Mouse (Mus musculus): ENCODE measurements at regions not wholly inside any gene's neighbourhood (a gene's known extent, or its start where the extent isn't known, plus 50 kb on each side); places are given as distances from the start of the nearest gene placed in this dataset.

DNA sequence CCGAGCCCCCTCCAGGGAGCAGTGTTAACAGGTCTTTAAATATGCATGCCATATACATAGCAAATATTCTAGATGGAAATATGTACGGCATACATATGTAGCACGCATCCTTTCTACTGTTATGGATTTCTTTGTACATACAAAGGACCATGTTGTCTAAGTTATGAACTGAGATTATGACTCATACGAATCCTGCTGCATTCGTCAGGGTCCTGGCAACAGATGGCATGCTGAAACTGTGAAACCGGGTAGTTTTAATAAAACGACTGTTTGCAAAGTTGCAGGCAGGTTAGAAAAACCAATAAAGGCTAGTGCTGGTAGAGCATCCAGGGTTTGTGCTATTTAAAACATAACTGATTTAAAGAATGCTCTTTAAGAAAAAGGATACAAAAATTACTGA lies 88.8 kb upstream of the Tlk1 start:
- no peak for DNase-seq (ENCODE audit: low spot score)

DNA sequence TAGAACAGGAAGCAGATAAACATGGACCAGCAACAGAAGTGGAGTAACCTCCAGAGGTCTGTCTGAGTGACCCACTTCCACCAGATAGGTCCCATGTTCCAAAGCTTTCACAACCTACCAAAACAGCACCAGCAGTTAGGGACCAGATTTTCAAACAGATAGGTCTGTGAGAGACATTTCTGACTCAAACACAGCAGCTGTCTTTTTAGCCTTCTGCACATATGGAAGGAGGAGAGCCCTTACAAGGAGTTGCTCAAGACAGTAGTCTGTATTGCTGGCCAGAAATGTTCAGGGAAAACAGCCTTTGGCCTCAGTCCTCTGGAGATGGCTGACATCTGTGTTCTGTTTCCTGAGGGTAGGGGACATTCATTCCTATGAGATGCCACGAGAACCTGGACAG lies 83.9 kb upstream of the Tlk1 start:
- DNase-seq (ENCODE audit: low spot score) = no peak

DNA sequence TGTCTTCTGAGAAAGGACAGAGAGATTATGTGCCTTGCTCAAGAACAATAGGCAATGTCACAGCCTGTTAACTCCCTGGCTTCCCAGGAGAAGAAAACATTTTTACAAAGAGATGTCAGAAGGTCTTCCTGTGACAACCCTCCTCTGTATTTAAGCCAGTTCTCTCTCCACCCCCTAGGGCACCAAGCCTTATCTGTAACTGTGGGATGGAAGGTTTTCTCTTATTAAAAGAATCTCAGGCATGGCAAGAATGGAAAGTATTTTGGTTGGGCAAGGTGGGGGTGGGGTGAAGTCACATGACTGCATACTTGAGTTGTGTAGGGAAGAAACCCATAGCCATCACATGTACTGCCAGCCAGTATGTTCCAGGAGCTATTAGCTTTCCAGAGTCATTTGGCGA lies 83.1 kb upstream of the Tlk1 start:
- no peak for DNase-seq (ENCODE audit: low spot score)

DNA sequence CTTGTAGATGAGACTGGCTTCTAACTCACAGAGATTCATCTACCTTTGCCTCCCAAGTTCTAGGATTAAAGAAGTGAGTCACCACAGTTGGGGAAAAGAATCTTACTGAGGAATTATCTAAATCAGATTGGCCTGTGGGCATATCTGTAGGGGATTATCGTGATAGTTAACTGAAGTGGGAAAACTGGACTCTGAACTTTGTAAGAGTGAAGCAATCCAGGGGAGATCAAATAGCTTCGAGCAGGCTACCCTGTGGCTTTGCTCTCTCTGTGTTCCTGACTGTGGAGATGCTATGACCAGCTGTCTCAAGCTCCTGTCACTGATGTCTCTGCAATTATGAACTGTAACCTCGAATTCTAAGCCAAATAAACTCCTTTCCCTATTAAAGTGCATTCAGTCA lies 80.7 kb upstream of the Tlk1 start:
- no peak for DNase-seq (ENCODE audit: low spot score)

DNA sequence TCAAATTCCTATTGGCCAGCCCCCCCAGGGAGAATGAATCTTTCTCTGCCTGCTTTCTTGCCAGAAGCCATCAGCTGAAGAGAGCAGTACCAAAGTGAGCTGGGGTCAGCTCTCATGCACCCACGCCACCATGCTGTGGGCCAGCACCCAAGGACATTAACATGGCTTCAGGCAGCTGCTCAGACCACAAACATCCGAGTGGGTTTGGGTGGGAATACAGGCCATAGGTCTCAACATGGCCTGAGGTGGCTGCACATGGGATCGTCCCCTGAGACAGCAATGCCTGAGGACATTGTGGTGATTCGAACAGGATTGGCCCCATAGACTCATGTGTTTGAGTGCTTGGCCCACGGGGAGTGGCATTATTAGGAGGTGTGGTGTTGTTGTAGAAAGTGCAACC lies 78.9 kb upstream of the Tlk1 start:
- DNase-seq (ENCODE audit: low spot score) = no peak

DNA sequence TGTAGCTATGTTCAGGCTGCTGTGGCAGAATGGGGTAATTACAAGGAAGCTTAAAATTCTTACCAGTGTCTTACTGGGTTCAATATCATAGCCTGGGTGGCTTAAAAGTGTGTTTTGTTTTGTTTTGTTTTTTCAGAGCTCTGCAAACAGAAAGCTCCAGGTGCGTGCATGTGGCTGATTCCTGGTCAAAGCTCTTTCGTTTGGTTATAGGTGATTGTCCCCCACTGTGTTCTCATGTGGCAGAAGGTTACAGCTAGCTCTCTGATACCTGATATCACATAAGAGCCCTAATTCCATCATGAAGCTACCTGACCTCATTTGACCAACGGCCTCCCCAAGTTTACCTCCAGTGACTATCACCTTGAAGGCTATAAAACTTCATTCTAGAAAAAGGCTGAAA lies 76.7 kb upstream of the Tlk1 start:
- no peak for DNase-seq (ENCODE audit: low spot score)

DNA sequence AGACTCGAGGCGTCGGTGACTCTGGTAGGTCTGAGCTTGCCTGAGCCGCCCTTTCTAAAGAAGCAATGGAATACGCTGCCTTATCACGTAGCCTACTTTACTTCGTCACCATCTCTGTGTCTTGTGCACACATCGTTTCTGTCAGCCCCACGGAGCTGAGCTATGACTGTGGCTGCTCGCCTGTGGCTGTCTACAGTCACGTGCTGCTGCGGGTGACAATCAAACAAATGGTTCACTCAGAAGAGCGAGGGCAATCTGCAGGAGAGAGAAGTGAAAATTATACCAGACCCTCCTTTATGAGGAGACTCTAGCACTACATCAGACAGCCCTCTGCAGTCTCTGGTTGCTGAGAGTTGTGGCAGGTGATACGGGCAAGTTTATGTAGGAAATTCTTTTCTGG lies 76.0 kb upstream of the Tlk1 start:
- DNase-seq (ENCODE audit: low spot score) = no peak

DNA sequence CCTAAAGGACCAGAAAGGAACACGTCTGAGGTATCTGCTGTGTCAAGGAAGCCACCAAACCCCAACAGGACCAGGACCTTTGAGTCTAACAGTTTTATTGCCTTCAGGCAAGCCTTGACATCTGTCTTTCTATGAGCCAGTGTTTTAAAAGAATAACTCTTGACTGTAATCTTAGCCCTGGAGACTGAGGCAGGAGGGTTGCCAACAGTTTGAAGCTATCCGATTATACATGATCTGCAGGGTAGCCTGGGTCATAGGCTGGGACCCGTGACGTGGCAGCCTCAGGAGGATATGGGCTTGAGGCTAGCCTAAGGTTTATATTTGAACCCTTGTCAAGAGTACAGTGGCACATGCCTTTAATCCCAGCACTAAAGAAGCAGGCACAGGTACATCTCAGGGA lies 73.5 kb upstream of the Tlk1 start:
- DNase-seq (ENCODE audit: low spot score) = no peak

DNA sequence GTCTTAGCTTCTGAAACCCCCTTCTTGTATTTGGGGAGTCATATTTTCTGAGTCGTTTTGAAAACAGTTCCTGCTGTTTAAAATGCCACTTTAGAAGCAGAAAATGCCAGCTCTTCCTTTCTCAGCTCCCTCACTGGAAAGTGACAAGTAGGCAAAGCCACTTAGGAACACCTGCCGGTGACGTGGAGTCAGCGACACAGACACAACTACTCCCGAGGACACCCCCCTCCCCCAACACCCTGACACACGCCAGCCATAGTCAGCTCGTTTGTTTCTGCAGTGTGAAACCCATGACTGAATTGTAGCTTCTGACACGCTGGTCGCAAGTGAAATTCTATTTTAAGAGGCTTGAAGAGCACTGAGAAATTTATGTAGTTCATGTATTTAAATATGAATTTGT lies 72.9 kb upstream of the Tlk1 start:
- DNase-seq (ENCODE audit: low spot score) = no peak

DNA sequence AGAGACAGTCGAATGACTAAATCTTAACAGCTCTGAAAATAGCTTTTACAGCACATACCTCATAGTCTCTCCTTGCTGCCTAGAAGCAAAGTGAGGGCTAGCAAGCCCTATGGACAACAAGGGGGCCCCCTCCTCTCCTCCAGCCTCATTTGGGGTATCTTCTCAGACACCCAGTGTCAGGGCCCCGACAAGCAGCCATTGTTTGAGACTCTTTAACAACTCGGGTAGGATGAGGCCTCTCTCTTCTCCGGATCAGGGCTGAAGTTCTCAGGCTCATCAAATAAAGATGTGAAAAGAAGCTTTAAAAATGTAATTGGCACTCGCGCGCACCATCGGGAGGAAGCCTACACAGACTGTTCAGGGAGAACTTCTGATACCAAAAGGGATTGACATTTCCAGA lies 71.8 kb upstream of the Tlk1 start:
- no peak for DNase-seq (ENCODE audit: low spot score)

DNA sequence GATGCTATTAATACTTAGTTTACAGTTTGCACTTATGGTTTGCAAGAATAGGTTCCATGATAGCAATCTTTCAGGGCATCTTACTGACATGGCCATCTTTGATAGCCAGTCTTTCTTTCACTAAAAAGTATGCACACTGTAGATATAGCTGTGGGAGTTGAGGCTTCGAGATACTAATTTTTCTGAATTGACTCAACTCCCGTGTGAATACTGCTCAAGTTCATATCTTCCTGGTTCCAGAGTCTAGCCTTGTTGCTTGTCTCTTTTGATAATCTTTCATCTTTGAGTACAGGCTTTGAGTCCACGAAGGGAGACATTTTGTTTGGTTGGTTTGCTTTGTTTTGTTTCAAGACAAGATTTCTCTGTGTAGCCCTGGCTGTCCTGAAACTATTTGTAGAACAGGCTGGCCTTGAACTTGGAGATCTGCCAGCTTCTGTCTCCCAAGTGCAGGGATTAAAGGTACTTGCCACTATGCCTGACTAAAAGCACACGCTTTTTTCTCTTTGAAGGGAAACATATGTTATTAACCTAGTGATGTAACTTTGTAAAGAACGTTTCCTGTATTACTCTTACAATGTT lies 64.1 kb upstream of the Tlk1 start:
- DNase-seq (ENCODE audit: low spot score) = no peak

DNA sequence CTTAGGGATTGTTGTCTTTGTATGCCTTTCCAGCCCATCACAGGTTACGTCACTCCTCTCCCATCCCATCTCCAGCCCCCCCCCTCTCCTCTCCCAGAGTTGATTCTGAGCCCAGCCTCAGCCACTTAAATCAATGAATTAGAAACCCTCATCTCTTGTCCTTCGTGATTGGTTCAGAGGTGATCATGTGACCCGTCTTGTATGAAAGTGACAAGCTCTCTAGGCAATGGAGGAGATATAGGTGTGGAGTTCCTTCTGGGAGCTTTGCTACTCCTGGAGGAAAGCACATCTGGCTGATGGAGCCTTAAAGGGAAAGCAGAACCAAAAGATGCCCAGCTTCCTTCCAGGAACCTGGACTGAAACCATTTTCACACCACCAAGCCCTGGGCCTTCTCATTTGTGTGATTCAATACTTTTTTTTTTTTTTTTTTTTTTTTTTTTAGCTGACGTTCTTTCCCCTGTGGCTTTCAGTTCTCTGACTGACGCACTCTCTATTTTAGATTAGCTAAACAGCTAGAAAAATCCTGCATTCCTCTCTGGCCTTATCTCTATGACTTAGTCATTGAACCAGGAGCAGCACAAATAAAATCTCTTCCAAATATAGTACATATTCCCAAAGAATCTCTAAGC lies 63.4 kb upstream of the Tlk1 start:
- DNase-seq (ENCODE audit: low spot score) = no peak

DNA sequence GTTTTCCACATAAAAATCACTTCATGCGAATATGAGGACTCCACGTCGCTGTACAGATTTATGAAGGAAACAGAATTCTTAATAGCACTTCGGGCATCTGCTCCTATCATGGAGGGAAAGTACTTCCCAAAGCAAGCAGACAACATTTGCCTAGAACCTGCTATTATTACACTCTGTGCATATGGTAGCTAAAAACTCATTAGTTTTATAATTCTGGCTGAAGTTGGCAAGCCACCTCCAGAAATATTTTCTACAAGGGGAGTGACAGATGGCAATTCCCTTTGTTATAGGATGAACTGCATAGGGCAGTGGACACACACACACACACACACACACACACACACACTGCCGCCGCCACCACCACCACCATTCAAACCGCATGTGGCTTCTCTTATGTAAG lies 61.3 kb upstream of the Tlk1 start:
- no peak for DNase-seq (ENCODE audit: low spot score)

DNA sequence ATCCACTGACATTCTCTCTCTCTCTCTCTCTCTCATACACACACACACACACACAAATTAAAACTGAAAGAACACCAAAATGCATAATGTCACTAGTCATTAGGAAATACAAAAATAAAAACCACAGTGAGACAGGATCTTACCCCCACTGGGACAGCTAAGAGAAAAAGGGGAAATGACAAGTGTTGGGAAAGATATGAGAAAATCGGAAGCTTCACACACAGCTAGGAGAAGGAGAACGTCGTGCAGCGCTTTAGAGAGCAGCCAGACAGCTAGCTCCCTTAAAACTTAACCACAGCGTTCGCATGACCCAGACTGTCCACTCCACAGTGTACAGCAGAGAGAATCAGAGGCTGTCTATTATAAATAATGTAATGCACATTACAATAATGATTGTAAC lies 60.1 kb upstream of the Tlk1 start:
- no peak for DNase-seq (ENCODE audit: low spot score)

DNA sequence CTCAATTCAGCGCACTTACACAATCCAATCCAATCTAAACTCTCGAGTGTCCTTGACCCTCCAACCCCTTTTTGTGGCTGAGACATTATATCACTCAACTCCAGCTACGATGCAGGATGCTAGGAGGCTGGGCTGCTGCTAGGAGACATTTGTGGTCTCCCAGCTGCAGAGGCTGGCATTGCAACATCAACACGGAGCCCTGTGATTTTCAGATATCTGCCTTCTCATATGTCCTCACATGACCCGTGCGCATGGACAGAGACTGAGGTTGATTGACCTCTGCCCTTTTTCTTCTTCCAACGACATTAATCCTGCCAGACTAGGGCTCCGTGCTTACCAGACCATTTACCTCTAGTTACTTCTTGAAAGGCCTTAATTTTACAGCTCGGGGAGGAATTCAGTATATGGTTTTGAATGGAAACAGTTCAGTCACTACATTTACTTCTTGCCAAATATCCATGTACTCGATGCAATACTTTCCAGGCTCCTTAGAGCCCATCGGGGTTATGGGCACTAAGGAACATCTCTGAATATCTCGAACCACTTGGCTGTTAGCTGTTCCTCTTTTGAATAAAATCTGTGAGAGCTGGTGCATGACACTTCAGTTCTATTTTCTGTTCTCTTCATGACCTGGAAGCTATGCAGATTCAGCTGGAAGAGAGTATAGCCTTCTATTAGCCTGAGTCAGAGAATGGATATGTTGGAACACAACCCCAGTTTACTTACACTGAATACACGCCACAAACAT lies 52.0 kb upstream of the Tlk1 start:
- peak; percentile 15 for DNase-seq (ENCODE audit: low spot score)

DNA sequence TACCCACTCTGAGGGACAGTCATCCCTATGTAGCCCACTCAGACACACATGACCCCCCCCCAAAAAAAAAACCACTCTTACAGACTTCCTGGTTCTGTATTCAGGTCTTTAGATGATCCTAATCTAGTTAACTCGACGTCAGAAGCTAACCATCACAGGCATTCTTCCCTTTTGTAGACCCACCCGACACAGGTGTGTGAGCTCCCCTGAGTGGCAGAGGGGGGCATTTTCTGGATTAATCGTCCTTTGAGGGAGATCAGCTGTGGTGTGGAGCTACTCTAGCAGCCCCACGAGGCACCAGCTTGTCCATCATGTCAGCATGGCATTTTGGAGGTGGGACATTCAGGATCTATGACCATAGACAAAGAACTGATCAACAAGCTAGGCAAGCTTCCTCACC lies 50.7 kb upstream of the Tlk1 start:
- no peak for DNase-seq (ENCODE audit: low spot score)
